Mouse (Mus musculus): ENCODE results near the gene Trak1. TPM values are rescaled to one million over a fixed set of nuclear protein-coding genes. Genes with fewer than 3 reads are reported as not detected.
A peak's percentile ranks its signal among the peaks of the same experiment; 100 is the strongest.

Trak1 gene
- polyA plus RNA-seq, 1 experiment from 2014 or later, result 40.3 TPM

DNA sequence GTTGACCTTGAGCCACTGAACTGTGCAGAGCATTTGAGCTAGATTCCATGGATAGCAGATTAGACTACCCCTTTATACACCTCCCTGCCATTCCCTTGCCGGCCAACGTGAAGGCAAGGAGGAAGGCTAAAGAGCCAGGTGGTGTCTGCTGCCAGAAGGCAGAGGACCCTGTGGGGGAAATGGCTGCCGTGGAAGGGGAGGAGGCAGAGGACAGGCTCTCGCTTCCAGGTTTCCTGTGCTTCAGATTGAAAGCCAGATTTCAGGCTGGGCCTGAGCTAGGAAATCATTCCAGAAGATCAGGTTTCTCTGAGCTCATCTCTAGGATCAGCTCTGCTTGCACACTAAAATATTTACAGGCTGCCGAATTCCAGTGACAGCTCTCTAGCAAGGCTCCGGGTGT, 133.1 kb downstream of the Trak1 start:
- ATAC-seq, result no peak
- H3K4me3 ChIP-seq (ENCODE audit: low read depth, low read length), result no peak overlapping the region
- H3K36me3 ChIP-seq (ENCODE audit: control insufficient read depth, insufficient read depth, low read length), result peaks cover 16% of the 10 kb centered on the region; the same call in 1 of the 2 replicates
- H3K4me1 ChIP-seq (ENCODE audit: control insufficient read depth, insufficient read depth, low read length), result peaks cover 4% of the 10 kb centered on the region; the same call in 1 of the 2 replicates
- no peak overlapping the region for H3K9ac ChIP-seq (ENCODE audit: low read length)
- no peaks in the 10 kb centered on the region for H3K9me3 ChIP-seq (replicated peaks; ENCODE audit: control insufficient read depth, low read length)
- no peak overlapping the region for H3K4me2 ChIP-seq (ENCODE audit: low read length)
- DNase-seq (ENCODE audit: low spot score), result no peak
- H3K27me3 ChIP-seq (replicated peaks; ENCODE audit: control insufficient read depth, insufficient read depth, low read length), result no peaks in the 10 kb centered on the region
- 0 out of 2 replicates have a peak overlapping the region, but pooled peaks have one; percentile 7 for H3K27ac ChIP-seq (ENCODE audit: low read depth, low read length)
- WGBS, result 72% methylated on average over 6 of the region's 6 CpGs

GRCm38 (mm10) chr9:121433745-121434528, 136.6 kb downstream of the Trak1 start:
- Histone ChIP-seq H3K4me2 (ENCODE audit: low read length) (no peak overlapping the region), H3K9ac (ENCODE audit: low read length) (no peak overlapping the region), H3K9me3 (replicated peaks; ENCODE audit: control insufficient read depth, low read length) (no peaks in the 10 kb centered on the region), H3K27me3 (replicated peaks; ENCODE audit: control insufficient read depth, insufficient read depth, low read length) (no peaks in the 10 kb centered on the region), H3K4me1 (ENCODE audit: control insufficient read depth, insufficient read depth, low read length) (peaks cover 4% of the 10 kb centered on the region; the same call in 1 of the 2 replicates), H3K27ac (ENCODE audit: low read depth, low read length) (no peak overlapping the region), H3K4me3 (ENCODE audit: low read depth, low read length) (no peak overlapping the region), H3K36me3 (ENCODE audit: control insufficient read depth, insufficient read depth, low read length) (peaks cover 16% of the 10 kb centered on the region; the same call in 1 of the 2 replicates)
- ATAC-seq (no peak), DNase-seq (ENCODE audit: low spot score) (no peak)
- 85% methylated on average over 15 of the region's 15 CpGs for WGBS

- no peak overlapping the region for H3K9ac ChIP-seq (ENCODE audit: low read length)
- DNase-seq (ENCODE audit: low spot score) (no peak), ATAC-seq (no peak)
- no peaks in the 10 kb centered on the region for H3K27me3 ChIP-seq (replicated peaks; ENCODE audit: control insufficient read depth, insufficient read depth, low read length)
- no peaks in the 10 kb centered on the region for H3K9me3 ChIP-seq (replicated peaks; ENCODE audit: control insufficient read depth, low read length)
- H3K27ac ChIP-seq (ENCODE audit: low read depth, low read length), result no peak overlapping the region
- whole genome bisulfite sequencing, result 82% methylated on average over 3 of the region's 3 CpGs
- H3K36me3 ChIP-seq (ENCODE audit: control insufficient read depth, insufficient read depth, low read length), result peaks cover 16% of the 10 kb centered on the region; the same call in 1 of the 2 replicates
- no peaks in the 10 kb centered on the region for H3K4me1 ChIP-seq (ENCODE audit: control insufficient read depth, insufficient read depth, low read length)
- H3K4me2 ChIP-seq (ENCODE audit: low read length), result no peak overlapping the region
- no peak overlapping the region for H3K4me3 ChIP-seq (ENCODE audit: low read depth, low read length)
These were observed 138.1 kb downstream of the Trak1 start for GRCm38 (mm10) chr9:121435332-121435956.

GRCm38 (mm10) chr9:121436501-121436900, 139.2 kb downstream of the Trak1 start:
- H3K9ac ChIP-seq (ENCODE audit: low read length), result no peak overlapping the region
- H3K9me3 ChIP-seq (replicated peaks; ENCODE audit: control insufficient read depth, low read length), result no peaks in the 10 kb centered on the region
- no peak overlapping the region for H3K4me2 ChIP-seq (ENCODE audit: low read length)
- no peak for ATAC-seq
- WGBS, result 83% methylated on average over 1 of the region's 1 CpGs
- no peak overlapping the region for H3K4me3 ChIP-seq (ENCODE audit: low read depth, low read length)
- no peak for DNase-seq (ENCODE audit: low spot score)
- H3K27me3 ChIP-seq (replicated peaks; ENCODE audit: control insufficient read depth, insufficient read depth, low read length), result no peaks in the 10 kb centered on the region
- H3K4me1 ChIP-seq (ENCODE audit: control insufficient read depth, insufficient read depth, low read length), result no peaks in the 10 kb centered on the region
- peaks cover 24% of the 10 kb centered on the region for H3K36me3 ChIP-seq (ENCODE audit: control insufficient read depth, insufficient read depth, low read length)
- H3K27ac ChIP-seq (ENCODE audit: low read depth, low read length), result no peak overlapping the region

- no peak overlapping the region for H3K9ac ChIP-seq (ENCODE audit: low read length)
- no peaks in the 10 kb centered on the region for H3K27me3 ChIP-seq (replicated peaks; ENCODE audit: control insufficient read depth, insufficient read depth, low read length)
- H3K4me2 ChIP-seq (ENCODE audit: low read length), result no peak overlapping the region
- H3K4me3 ChIP-seq (ENCODE audit: low read depth, low read length), result no peak overlapping the region
- DNase-seq (ENCODE audit: low spot score), result no peak
- ATAC-seq, result no peak
- H3K4me1 ChIP-seq (ENCODE audit: control insufficient read depth, insufficient read depth, low read length), result peaks cover 2% of the 10 kb centered on the region; the same call in 1 of the 2 replicates
- peaks cover 51% of the 10 kb centered on the region for H3K36me3 ChIP-seq (ENCODE audit: control insufficient read depth, insufficient read depth, low read length)
- WGBS, result 82% methylated on average over 1 of the region's 1 CpGs
- no peaks in the 10 kb centered on the region for H3K9me3 ChIP-seq (replicated peaks; ENCODE audit: control insufficient read depth, low read length)
- H3K27ac ChIP-seq (ENCODE audit: low read depth, low read length), result no peak overlapping the region
These were observed 144.8 kb downstream of the Trak1 start for GRCm38 (mm10) chr9:121442145-121442544.

DNA sequence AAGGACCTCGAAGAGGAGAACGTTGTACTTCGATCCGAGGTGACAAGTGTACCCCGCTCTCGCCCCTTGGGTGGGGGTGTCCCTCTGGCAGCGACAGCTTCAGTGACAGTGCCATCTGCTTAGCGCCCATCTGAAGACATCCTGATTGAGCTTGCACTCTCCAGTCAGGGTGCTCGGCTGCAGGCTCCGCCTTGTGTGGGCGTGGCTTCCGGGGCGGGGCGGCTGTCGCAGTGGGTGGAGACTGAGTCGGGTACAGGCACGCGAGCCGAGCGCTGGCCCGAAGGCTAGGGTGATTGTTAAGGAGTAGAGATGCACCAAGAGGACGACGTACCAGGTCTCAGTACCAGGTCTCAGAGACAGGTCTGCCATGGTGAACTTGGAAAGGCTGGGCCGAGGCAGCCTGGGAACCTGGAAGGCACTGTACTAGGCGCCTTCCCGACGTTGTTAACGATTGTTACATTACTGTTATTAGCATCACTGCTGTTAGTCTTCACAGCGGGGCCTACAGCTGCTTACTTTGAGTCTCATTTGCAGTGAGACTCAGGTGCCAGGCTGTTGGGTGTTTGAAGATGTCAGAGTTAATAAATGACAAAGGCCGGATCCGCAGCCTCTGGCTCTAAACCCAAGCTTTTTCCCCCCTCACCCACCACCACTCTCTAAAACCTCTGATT, 146.5 kb downstream of the Trak1 start:
- H3K4me3 ChIP-seq (ENCODE audit: low read depth, low read length), result no peak overlapping the region
- no peak overlapping the region for H3K4me2 ChIP-seq (ENCODE audit: low read length)
- peak overlapping the region; percentile 68 for H3K27ac ChIP-seq (ENCODE audit: low read depth, low read length)
- peaks cover 2% of the 10 kb centered on the region; the same call in 1 of the 2 replicates for H3K4me1 ChIP-seq (ENCODE audit: control insufficient read depth, insufficient read depth, low read length)
- H3K36me3 ChIP-seq (ENCODE audit: control insufficient read depth, insufficient read depth, low read length), result peaks cover 68% of the 10 kb centered on the region
- DNase-seq (ENCODE audit: low spot score), result peak; percentile 40
- no peak for ATAC-seq
- 67% methylated on average over 31 of the region's 31 CpGs for WGBS
- no peaks in the 10 kb centered on the region for H3K27me3 ChIP-seq (replicated peaks; ENCODE audit: control insufficient read depth, insufficient read depth, low read length)
- H3K9ac ChIP-seq (ENCODE audit: low read length), result no peak overlapping the region
- no peaks in the 10 kb centered on the region for H3K9me3 ChIP-seq (replicated peaks; ENCODE audit: control insufficient read depth, low read length)

DNA sequence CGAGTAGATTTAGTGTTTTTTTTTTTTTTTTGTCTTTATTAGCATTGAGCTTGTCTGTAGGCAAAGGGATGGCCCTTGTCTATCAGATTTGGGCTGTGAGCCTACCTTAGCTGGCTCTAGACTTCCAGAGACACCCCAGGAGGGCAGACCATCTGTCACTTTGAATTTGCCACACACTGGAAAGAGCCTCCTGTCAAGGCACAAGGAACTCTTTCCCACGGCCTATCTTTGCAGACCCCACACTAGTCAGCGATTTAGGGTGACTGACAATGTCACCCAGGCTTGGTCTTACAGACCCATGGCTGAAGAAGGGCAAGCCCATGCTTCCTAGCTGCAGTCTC, 147.0 kb downstream of the Trak1 start:
- Histone ChIP-seq H3K9me3 (replicated peaks; ENCODE audit: control insufficient read depth, low read length) (no peaks in the 10 kb centered on the region), H3K4me3 (ENCODE audit: low read depth, low read length) (no peak overlapping the region), H3K27me3 (replicated peaks; ENCODE audit: control insufficient read depth, insufficient read depth, low read length) (no peaks in the 10 kb centered on the region), H3K4me2 (ENCODE audit: low read length) (no peak overlapping the region), H3K27ac (ENCODE audit: low read depth, low read length) (peak overlapping the region; percentile 18; the same call in 1 of the 2 replicates), H3K36me3 (ENCODE audit: control insufficient read depth, insufficient read depth, low read length) (peaks cover 73% of the 10 kb centered on the region), H3K4me1 (ENCODE audit: control insufficient read depth, insufficient read depth, low read length) (peaks cover 2% of the 10 kb centered on the region; the same call in 1 of the 2 replicates), H3K9ac (ENCODE audit: low read length) (no peak overlapping the region)
- ATAC-seq (no peak), DNase-seq (ENCODE audit: low spot score) (peak; percentile 56)
- 72% methylated on average over 3 of the region's 3 CpGs for WGBS

DNA sequence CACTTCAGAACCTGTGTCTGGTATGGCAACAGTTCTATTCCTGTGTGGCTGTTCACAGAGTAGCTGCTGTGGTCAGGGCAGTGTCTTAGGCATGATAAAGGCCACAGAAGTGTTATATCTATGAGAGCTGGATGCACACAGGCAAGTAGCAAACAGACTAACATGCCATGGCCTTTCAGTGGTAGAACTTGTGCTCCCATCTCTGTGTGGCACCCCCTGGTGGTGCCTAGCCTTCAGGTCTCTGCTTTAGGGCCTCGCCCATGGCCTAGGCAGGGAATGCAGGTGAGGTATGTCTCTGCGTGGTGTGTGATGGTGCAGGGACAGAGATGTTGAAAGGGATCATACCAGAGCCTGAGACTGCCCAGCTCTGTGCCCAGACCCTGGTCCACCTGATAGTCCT, 148.1 kb downstream of the Trak1 start:
- ATAC-seq, result no peak

More for the DNA sequence above, 148.1 kb downstream of the Trak1 start:
- Histone ChIP-seq H3K4me3 (ENCODE audit: low read depth, low read length) (no peak overlapping the region), H3K9ac (ENCODE audit: low read length) (no peak overlapping the region), H3K27me3 (replicated peaks; ENCODE audit: control insufficient read depth, insufficient read depth, low read length) (no peaks in the 10 kb centered on the region), H3K27ac (ENCODE audit: low read depth, low read length) (peak overlapping the region; percentile 0; the same call in 1 of the 2 replicates), H3K4me2 (ENCODE audit: low read length) (no peak overlapping the region), H3K4me1 (ENCODE audit: control insufficient read depth, insufficient read depth, low read length) (peaks cover 2% of the 10 kb centered on the region; the same call in 1 of the 2 replicates), H3K9me3 (replicated peaks; ENCODE audit: control insufficient read depth, low read length) (no peaks in the 10 kb centered on the region), H3K36me3 (ENCODE audit: control insufficient read depth, insufficient read depth, low read length) (peaks cover 84% of the 10 kb centered on the region)
- WGBS, result 82% methylated on average over 2 of the region's 2 CpGs
- no peak for DNase-seq (ENCODE audit: low spot score)
